Mouse (Mus musculus) adrenal gland (tissue): ENCODE measurements around the gene Anxa3.

ENCODE experiments used
- intact Hi-C: fragments of 180-260 bp; cut with DNase I; formaldehyde crosslinking; loops from one replicate; pipeline ENCODE4 v1.15.1; 2025
- long read RNA-seq, 2 experiments: library from polyadenylated mRNA; unstranded; transcript quantifications; one replicate each; pipeline ENCODE4 v2.0.0; 2020; ENCODE audit warnings: borderline replicate concordance in 1 of 2; ENCODE audit not compliant: insufficient replicate concordance in 1 of 2

Anxa3 gene
- long read RNA-seq, experiment 1, transcript Anxa3-201 (13 exons, 1,595 nt) = major isoform, 30 of 34 reads
- long read RNA-seq, experiment 1, partial matches to known transcripts = 1 of 34 reads
- long read RNA-seq, experiment 1, other reads (novel, unspliced or antisense) = 2 of 34 reads
- long read RNA-seq, experiment 2, transcript Anxa3-201 (13 exons, 1,595 nt) = major isoform, 40 of 47 reads
- long read RNA-seq, experiment 2, partial matches to known transcripts = 0 of 47 reads
- long read RNA-seq, experiment 2, other reads (novel, unspliced or antisense) = 5 of 47 reads

- intact Hi-C loops = no loop called here
Observed at GRCm38 (mm10) chr5:96792936-96793718, at the start of gene Anxa3. Gene Anxa3 (plus strand): TSS chr5:96793339.

- intact Hi-C loops = no loop called here
Observed at GRCm38 (mm10) chr5:96747195-96747984, 45.7 kb upstream of the Anxa3 start.

GRCm38 (mm10) chr5:96757615-96758014, 35.5 kb upstream of the Anxa3 start:
- intact Hi-C loops = no loop called here

GRCm38 (mm10) chr5:96762021-96762420, 31.1 kb upstream of the Anxa3 start:
- intact Hi-C loops = loop anchor here (10.0 kb wide), 1 partner anchor 427 kb away; no protein-coding TSS in a partner anchor

GRCm38 (mm10) chr5:96768846-96769471, 24.2 kb upstream of the Anxa3 start:
- intact Hi-C loops = loop anchor here (10.0 kb wide), 1 partner anchor 434 kb away; no protein-coding TSS in a partner anchor

GRCm38 (mm10) chr5:96783506-96784288, 9.4 kb upstream of the Anxa3 start:
- intact Hi-C loops = no loop called here

- intact Hi-C loops = no loop called here
Observed at GRCm38 (mm10) chr5:96785096-96785495, 8.0 kb upstream of the Anxa3 start.

GRCm38 (mm10) chr5:96792422-96792821, 717 bp upstream of the Anxa3 start:
- intact Hi-C loops = no loop called here

- intact Hi-C loops = no loop called here
Observed at GRCm38 (mm10) chr5:96793953-96794635, 955 bp downstream of the Anxa3 start.

- intact Hi-C loops = no loop called here
Observed at GRCm38 (mm10) chr5:96795752-96796151, 2.6 kb downstream of the Anxa3 start.

GRCm38 (mm10) chr5:96797465-96797864, 4.3 kb downstream of the Anxa3 start:
- intact Hi-C loops = no loop called here

GRCm38 (mm10) chr5:96799165-96799564, 6.0 kb downstream of the Anxa3 start:
- intact Hi-C loops = no loop called here

GRCm38 (mm10) chr5:96799969-96800368, 6.8 kb downstream of the Anxa3 start:
- intact Hi-C loops = no loop called here

- intact Hi-C loops = no loop called here
Observed at GRCm38 (mm10) chr5:96802185-96802584, 9.0 kb downstream of the Anxa3 start.

- intact Hi-C loops = no loop called here
Observed at GRCm38 (mm10) chr5:96803091-96803490, 10.0 kb downstream of the Anxa3 start.

GRCm38 (mm10) chr5:96804304-96804703, 11.2 kb downstream of the Anxa3 start:
- intact Hi-C loops = no loop called here

GRCm38 (mm10) chr5:96804813-96805212, 11.7 kb downstream of the Anxa3 start:
- intact Hi-C loops = no loop called here

GRCm38 (mm10) chr5:96810620-96811019, 17.5 kb downstream of the Anxa3 start:
- intact Hi-C loops = no loop called here

- intact Hi-C loops = no loop called here
Observed at GRCm38 (mm10) chr5:96824769-96825327, 31.7 kb downstream of the Anxa3 start.

- intact Hi-C loops = no loop called here
Observed at GRCm38 (mm10) chr5:96827176-96827575, 34.0 kb downstream of the Anxa3 start.
